Mouse (Mus musculus): Measurements from ENCODE around the gene Rnf44. TPM values are rescaled to one million over a fixed set of nuclear protein-coding genes. Genes with fewer than 3 reads are reported as not detected.

Rnf44 gene
- polyA plus RNA-seq, 1 experiment = 153 TPM

GRCm38 (mm10) chr13:54660877-54661276 lies 32.8 kb downstream of the Rnf44 start:
- Histone ChIP-seq H3K9me3 (replicated peaks; ENCODE audit: control insufficient read depth, insufficient read depth, low read length, poor library complexity, severe bottlenecking) (no peaks in the 10 kb centered on the region), H3K4me1 (ENCODE audit: control insufficient read depth, insufficient read depth, low read length) (no peaks in the 10 kb centered on the region), H3K9ac (ENCODE audit: low read depth, poor library complexity, severe bottlenecking) (no peak overlapping the region), H3K4me3 (ENCODE audit: low read depth, low read length) (no peak overlapping the region), H3K36me3 (ENCODE audit: control insufficient read depth, insufficient read depth, low read length, poor library complexity, severe bottlenecking) (peaks cover 38% of the 10 kb centered on the region), H3K27me3 (ENCODE audit: control insufficient read depth, insufficient read depth, low read length, poor library complexity, severe bottlenecking) (no peaks in the 10 kb centered on the region), H3K27ac (ENCODE audit: insufficient read depth, low read length) (no peak overlapping the region)
- TF ChIP-seq CTCF (IDR thresholded peaks at IDR 0.05; ENCODE audit: low read depth, low read length) (no peak), POLR2A (IDR thresholded peaks at IDR 0.05; ENCODE audit: insufficient read depth, low read length) (no peak), EP300 (IDR thresholded peaks at IDR 0.05; ENCODE audit: insufficient read depth, low read depth, low read length) (no peak)

GRCm38 (mm10) chr13:54650461-54650860 lies 43.2 kb downstream of the Rnf44 start:
- Histone ChIP-seq H3K27ac (ENCODE audit: insufficient read depth, low read length) (no peak overlapping the region), H3K9me3 (replicated peaks; ENCODE audit: control insufficient read depth, insufficient read depth, low read length, poor library complexity, severe bottlenecking) (no peaks in the 10 kb centered on the region), H3K4me3 (ENCODE audit: low read depth, low read length) (no peak overlapping the region), H3K4me1 (ENCODE audit: control insufficient read depth, insufficient read depth, low read length) (no peaks in the 10 kb centered on the region), H3K27me3 (ENCODE audit: control insufficient read depth, insufficient read depth, low read length, poor library complexity, severe bottlenecking) (no peaks in the 10 kb centered on the region), H3K9ac (ENCODE audit: low read depth, poor library complexity, severe bottlenecking) (no peak overlapping the region), H3K36me3 (ENCODE audit: control insufficient read depth, insufficient read depth, low read length, poor library complexity, severe bottlenecking) (peaks cover 71% of the 10 kb centered on the region)
- TF ChIP-seq EP300 (IDR thresholded peaks at IDR 0.05; ENCODE audit: insufficient read depth, low read depth, low read length) = no peak
- TF ChIP-seq POLR2A (IDR thresholded peaks at IDR 0.05; ENCODE audit: insufficient read depth, low read length) = no peak
- TF ChIP-seq CTCF (IDR thresholded peaks at IDR 0.05; ENCODE audit: low read depth, low read length) = no peak

- Histone ChIP-seq H3K9ac (ENCODE audit: low read depth, poor library complexity, severe bottlenecking) (no peak overlapping the region), H3K36me3 (ENCODE audit: control insufficient read depth, insufficient read depth, low read length, poor library complexity, severe bottlenecking) (peaks cover 33% of the 10 kb centered on the region), H3K27me3 (ENCODE audit: control insufficient read depth, insufficient read depth, low read length, poor library complexity, severe bottlenecking) (no peaks in the 10 kb centered on the region), H3K9me3 (replicated peaks; ENCODE audit: control insufficient read depth, insufficient read depth, low read length, poor library complexity, severe bottlenecking) (no peaks in the 10 kb centered on the region), H3K4me3 (ENCODE audit: low read depth, low read length) (no peak overlapping the region), H3K4me1 (ENCODE audit: control insufficient read depth, insufficient read depth, low read length) (no peaks in the 10 kb centered on the region), H3K27ac (ENCODE audit: insufficient read depth, low read length) (no peak overlapping the region)
- TF ChIP-seq POLR2A (IDR thresholded peaks at IDR 0.05; ENCODE audit: insufficient read depth, low read length) (no peak), CTCF (IDR thresholded peaks at IDR 0.05; ENCODE audit: low read depth, low read length) (no peak), EP300 (IDR thresholded peaks at IDR 0.05; ENCODE audit: insufficient read depth, low read depth, low read length) (no peak)
Observed at GRCm38 (mm10) chr13:54635011-54635410, 58.7 kb downstream of the Rnf44 start.

- no peak overlapping the region for H3K9ac ChIP-seq (ENCODE audit: low read depth, poor library complexity, severe bottlenecking)
- H3K27me3 ChIP-seq (ENCODE audit: control insufficient read depth, insufficient read depth, low read length, poor library complexity, severe bottlenecking) = no peaks in the 10 kb centered on the region
- no peaks in the 10 kb centered on the region for H3K9me3 ChIP-seq (replicated peaks; ENCODE audit: control insufficient read depth, insufficient read depth, low read length, poor library complexity, severe bottlenecking)
- no peak overlapping the region for H3K4me3 ChIP-seq (ENCODE audit: low read depth, low read length)
- H3K4me1 ChIP-seq (ENCODE audit: control insufficient read depth, insufficient read depth, low read length) = no peaks in the 10 kb centered on the region
- TF ChIP-seq EP300 (IDR thresholded peaks at IDR 0.05; ENCODE audit: insufficient read depth, low read depth, low read length) = no peak
- no peak for TF ChIP-seq CTCF (IDR thresholded peaks at IDR 0.05; ENCODE audit: low read depth, low read length)
- no peak for TF ChIP-seq POLR2A (IDR thresholded peaks at IDR 0.05; ENCODE audit: insufficient read depth, low read length)
- peaks cover 23% of the 10 kb centered on the region for H3K36me3 ChIP-seq (ENCODE audit: control insufficient read depth, insufficient read depth, low read length, poor library complexity, severe bottlenecking)
- no peak overlapping the region for H3K27ac ChIP-seq (ENCODE audit: insufficient read depth, low read length)
Observed at GRCm38 (mm10) chr13:54632731-54633277, 60.9 kb downstream of the Rnf44 start.

Other genes with a start within 250 kb of the Rnf44 start
- gene Thoc3, start 225.1 kb downstream of the Rnf44 start, polyA plus RNA-seq (2011; ENCODE audit: insufficient read depth, insufficient read length, low read depth, missing spikeins) = 38.7 and 41.5 TPM in 2 replicates
- gene Simc1, start 190.1 kb downstream of the Rnf44 start, polyA plus RNA-seq (2011; ENCODE audit: insufficient read depth, insufficient read length, low read depth, missing spikeins) = 19.1 and 22.8 TPM in 2 replicates
- 110 and 111 TPM in 2 replicates for gene 4833439L19Rik, start 128.5 kb downstream of the Rnf44 start, polyA plus RNA-seq (2011; ENCODE audit: insufficient read depth, insufficient read length, low read depth, missing spikeins)
- 10.3 and 11.1 TPM in 2 replicates for gene Arl10, start 118.9 kb downstream of the Rnf44 start, polyA plus RNA-seq (2011; ENCODE audit: insufficient read depth, insufficient read length, low read depth, missing spikeins)
- 61.8 and 65.5 TPM in 2 replicates for gene Nop16, start 103.8 kb downstream of the Rnf44 start, polyA plus RNA-seq (2011; ENCODE audit: insufficient read depth, insufficient read length, low read depth, missing spikeins)
- gene Higd2a, start 103.7 kb downstream of the Rnf44 start, polyA plus RNA-seq (2011; ENCODE audit: insufficient read depth, insufficient read length, low read depth, missing spikeins) = 104 and 116 TPM in 2 replicates
- 27.5 and 30.2 TPM in 2 replicates for gene Cltb, start 82.6 kb downstream of the Rnf44 start, polyA plus RNA-seq (2011; ENCODE audit: insufficient read depth, insufficient read length, low read depth, missing spikeins)
- 69.3 and 70.5 TPM in 2 replicates for gene Faf2, start 72.1 kb downstream of the Rnf44 start, polyA plus RNA-seq (2011; ENCODE audit: insufficient read depth, insufficient read length, low read depth, missing spikeins)
- gene Cdhr2, start 7.6 kb upstream of the Rnf44 start, polyA plus RNA-seq (2011; ENCODE audit: insufficient read depth, insufficient read length, low read depth, missing spikeins) = not detected in 2 replicates
- not detected in 2 replicates for gene Gprin1, start 56.0 kb upstream of the Rnf44 start, polyA plus RNA-seq (2011; ENCODE audit: insufficient read depth, insufficient read length, low read depth, missing spikeins)
- gene Sncb, start 72.7 kb upstream of the Rnf44 start, polyA plus RNA-seq (2011; ENCODE audit: insufficient read depth, insufficient read length, low read depth, missing spikeins) = 2.7 and 2.8 TPM in 2 replicates
- not detected in 2 replicates for gene Eif4e1b, start 90.1 kb upstream of the Rnf44 start, polyA plus RNA-seq (2011; ENCODE audit: insufficient read depth, insufficient read length, low read depth, missing spikeins)
- 7.0 and 12.3 TPM in 2 replicates for gene Tspan17, start 95.5 kb upstream of the Rnf44 start, polyA plus RNA-seq (2011; ENCODE audit: insufficient read depth, insufficient read length, low read depth, missing spikeins)